Mouse (Mus musculus) cerebellum, adult 2 months (tissue): ENCODE measurements at regions not wholly inside any gene's neighbourhood (a gene's known extent, or its start where the extent isn't known, plus 50 kb on each side); places are given as distances from the start of the nearest gene placed in this dataset.

ENCODE experiments used
- DNase-seq, 2 experiments: peaks; one replicate each; pipeline ENCODE4 v3.0.0; 2021
- H3K27ac ChIP-seq: fragments of 200-500 bp; 2 replicates; pipeline ENCODE4 v1.5.1; 2012; ENCODE audit warnings: low read length, control low read depth, inconsistent platforms; ENCODE audit not compliant: insufficient read depth
- H3K27me3 ChIP-seq: fragments of 200-500 bp; 2 replicates; pipeline ENCODE4 v1.6.1; 2012; ENCODE audit warnings: inconsistent platforms, mild to moderate bottlenecking, low read length, moderate library complexity; ENCODE audit not compliant: control insufficient read depth, insufficient read depth
- H3K4me1 ChIP-seq: fragments of 200-500 bp; 2 replicates; pipeline ENCODE4 v1.6.1; 2011; ENCODE audit warnings: low read length; ENCODE audit not compliant: control insufficient read depth, insufficient read depth
- H3K4me3 ChIP-seq: fragments of 200-500 bp; replicated peaks from 2 replicates; pipeline ENCODE3; 2011; ENCODE audit warnings: mild to moderate bottlenecking, low read depth, low read length, control low read depth; ENCODE audit not compliant: insufficient read depth
- CTCF ChIP-seq: fragments of 200-500 bp; IDR thresholded peaks from 2 replicates; pipeline ENCODE4 v1.5.1; 2011; ENCODE audit warnings: low read depth, mild to moderate bottlenecking, control low read depth, low read length, moderate library complexity, borderline replicate concordance; ENCODE audit not compliant: insufficient read depth
- POLR2A ChIP-seq: fragments of 200-500 bp; IDR thresholded peaks from 2 replicates; pipeline ENCODE4 v1.6.1; 2011; ENCODE audit warnings: low read length, control low read depth, borderline replicate concordance; ENCODE audit not compliant: insufficient read depth
- WGBS: fragments of 180-500 bp; shearing (Covaris S2); methylation state at CpG from one replicate; pipeline ENCODE4 v1.1.7; 2018; 5-methylcytosine and 5-hydroxymethylcytosine counted together

GRCm38 (mm10) chr12:59970775-59971174 is 751.2 kb upstream of the Fbxo33 start:
- Histone ChIP-seq H3K4me1 (no peaks in the 10 kb centered on the region), H3K4me3 (no peak overlapping the region), H3K27ac (no peak overlapping the region), H3K27me3 (no peaks in the 10 kb centered on the region)
- no peak for DNase-seq
- 79% methylated on average over 2 of the region's 2 CpGs for WGBS
- TF ChIP-seq POLR2A, result no peak
- no peak for TF ChIP-seq CTCF

- Histone ChIP-seq H3K27me3 (no peaks in the 10 kb centered on the region), H3K4me3 (no peak overlapping the region), H3K4me1 (no peaks in the 10 kb centered on the region), H3K27ac (no peak overlapping the region)
- WGBS, result 43% methylated on average over 2 of the region's 2 CpGs
- TF ChIP-seq POLR2A, result no peak
- no peak for TF ChIP-seq CTCF
- DNase-seq, result peak in 1 of 2 experiments; percentile 4
Measured at GRCm38 (mm10) chr12:59969948-59970347, 750.4 kb upstream of the Fbxo33 start.

- no peaks in the 10 kb centered on the region for H3K27me3 ChIP-seq
- H3K4me1 ChIP-seq, result no peaks in the 10 kb centered on the region
- no peak overlapping the region for H3K27ac ChIP-seq
- no peak for TF ChIP-seq CTCF
- no peak for TF ChIP-seq POLR2A
- WGBS, result 76% methylated on average over 5 of the region's 5 CpGs
- no peak for DNase-seq
- H3K4me3 ChIP-seq, result no peak overlapping the region
Measured at GRCm38 (mm10) chr12:59967241-59967640, 747.7 kb upstream of the Fbxo33 start.

- Histone ChIP-seq H3K27ac (no peak overlapping the region), H3K4me1 (no peaks in the 10 kb centered on the region), H3K4me3 (no peak overlapping the region), H3K27me3 (no peaks in the 10 kb centered on the region)
- TF ChIP-seq POLR2A (no peak), CTCF (no peak)
- WGBS, result 50% methylated on average over 6 of the region's 6 CpGs
- DNase-seq, result no peak
Measured at GRCm38 (mm10) chr12:59961139-59961538, 741.6 kb upstream of the Fbxo33 start.

GRCm38 (mm10) chr12:59932471-59932870 is 712.9 kb upstream of the Fbxo33 start:
- no peak for DNase-seq
- H3K4me3 ChIP-seq, result no peak overlapping the region
- no peak overlapping the region for H3K27ac ChIP-seq
- TF ChIP-seq POLR2A (no peak), CTCF (no peak)
- WGBS, result 87% methylated on average over 2 of the region's 2 CpGs
- no peaks in the 10 kb centered on the region for H3K4me1 ChIP-seq
- no peaks in the 10 kb centered on the region for H3K27me3 ChIP-seq

GRCm38 (mm10) chr12:59925071-59925470 is 705.5 kb upstream of the Fbxo33 start:
- 78% methylated on average over 3 of the region's 3 CpGs for WGBS
- Histone ChIP-seq H3K27me3 (no peaks in the 10 kb centered on the region), H3K4me1 (no peaks in the 10 kb centered on the region), H3K4me3 (no peak overlapping the region), H3K27ac (no peak overlapping the region)
- DNase-seq, result no peak
- TF ChIP-seq POLR2A, result no peak
- no peak for TF ChIP-seq CTCF

GRCm38 (mm10) chr12:59898931-59899330 is 679.4 kb upstream of the Fbxo33 start:
- no peak overlapping the region for H3K27ac ChIP-seq
- H3K27me3 ChIP-seq, result no peaks in the 10 kb centered on the region
- no peaks in the 10 kb centered on the region for H3K4me1 ChIP-seq
- no peak overlapping the region for H3K4me3 ChIP-seq
- no peak for DNase-seq
- no peak for TF ChIP-seq CTCF
- TF ChIP-seq POLR2A, result no peak

GRCm38 (mm10) chr12:59890973-59891372 is 671.4 kb upstream of the Fbxo33 start:
- DNase-seq, result no peak
- Histone ChIP-seq H3K4me1 (no peaks in the 10 kb centered on the region), H3K4me3 (no peak overlapping the region), H3K27me3 (no peaks in the 10 kb centered on the region), H3K27ac (no peak overlapping the region)
- WGBS, result 69% methylated on average over 6 of the region's 6 CpGs
- TF ChIP-seq POLR2A (no peak), CTCF (no peak)
